Mouse (Mus musculus) neutrophil, adult 83 days (primary cell): ENCODE measurements around the gene Dmd. TPM values are rescaled to one million over a fixed set of nuclear protein-coding genes. Genes with fewer than 3 reads are reported as not detected.

Source experiments
- total RNA-seq, 2 experiments: library from RNA; stranded (reverse); gene quantifications; one replicate each; pipeline ENCODE4 v1.2.4; 2023

Dmd gene
- total RNA-seq = under 1 TPM in 1 of 2 experiments, not detected in 1; 0.33 TPM

DNA sequence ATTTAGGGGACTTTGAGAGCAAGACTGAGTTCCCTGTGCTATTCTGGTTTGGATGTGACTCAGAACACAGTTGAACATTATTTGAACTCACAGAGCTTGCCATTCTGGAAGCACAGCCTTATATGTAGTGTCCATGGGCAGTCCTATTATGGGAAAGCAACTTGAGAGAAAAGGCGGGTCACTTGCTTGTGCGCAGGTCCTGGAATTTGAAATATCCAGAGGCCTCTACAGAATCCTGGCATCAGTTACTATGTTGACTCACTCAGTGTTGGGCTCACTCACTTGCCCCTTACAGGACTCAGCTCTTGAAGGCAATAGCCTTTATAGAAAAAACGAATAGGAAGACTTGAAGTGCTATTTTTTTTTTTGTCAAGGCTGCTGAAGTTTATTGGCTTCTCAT is at the start of gene Dmd:
Gene Dmd (plus strand): TSS at position 241 of the 400 bp plus-strand sequence.

DNA sequence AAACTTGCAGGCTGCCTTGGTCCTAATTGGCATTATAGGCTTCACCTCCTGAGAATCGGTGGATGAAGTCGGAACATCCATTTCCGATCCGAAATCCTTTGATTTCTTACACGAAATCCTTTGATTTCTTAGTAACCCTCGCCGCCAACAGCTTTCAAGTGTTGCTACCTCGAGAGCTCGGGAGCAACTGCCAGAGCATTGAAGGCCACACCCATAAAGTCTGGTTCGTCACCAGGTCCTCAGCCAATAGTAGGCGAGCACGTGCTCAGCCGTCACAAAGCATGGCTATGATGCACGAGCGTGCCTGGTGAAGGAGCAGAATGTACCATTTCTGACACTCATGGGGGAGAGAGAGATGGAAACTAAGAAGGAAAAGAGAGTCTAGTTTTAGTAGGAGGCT is 538.9 kb downstream of the Dmd start, which contains the start of gene Tsga8:
Gene Tsga8 (minus strand): TSS at position 327 of the 400 bp plus-strand sequence.

DNA sequence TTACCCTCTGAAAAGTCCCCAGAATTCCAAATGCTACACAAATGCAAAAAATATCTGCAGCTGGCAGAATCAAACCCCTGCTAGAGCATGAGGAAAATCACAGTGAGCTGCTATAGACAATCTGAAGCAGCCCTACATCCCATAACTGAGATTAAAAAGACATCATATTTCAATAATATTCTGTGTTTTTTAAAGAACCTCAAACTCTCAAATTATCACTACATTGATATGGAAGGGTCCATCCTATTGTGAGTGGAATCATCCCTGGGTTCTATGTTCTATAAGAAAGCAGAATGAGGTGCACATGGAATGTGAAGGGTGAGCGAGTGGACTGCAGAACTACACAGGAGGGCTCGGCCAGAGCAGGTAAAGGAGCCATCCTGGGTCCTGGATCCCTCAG is 2300.7 kb downstream of the Dmd start, which contains the start of gene Fthl17a:
Gene Fthl17a (plus strand): TSS at position 301 of the 400 bp plus-strand sequence.

